Mouse (Mus musculus) neural tube, embryonic 14.5 days (tissue): ENCODE measurements around the gene Olfr665. TPM values are rescaled to one million over a fixed set of nuclear protein-coding genes. Genes with fewer than 3 reads are reported as not detected.
"Not testable (repeated sequence)": the region's sequence is repeated elsewhere in the genome, so short reads cannot be mapped to it uniquely, and the experiment has no call there.

ENCODE experiments used
- ATAC-seq: fragments of 200-750 bp; cut with Nextera tagmentation; 2 replicates; pipeline ENCODE4 v1.8.0; 2017; ENCODE audit warnings: low read depth, mild to moderate bottlenecking, moderate TSS enrichment, moderate library complexity
- H3K27ac ChIP-seq: fragments of 300-500 bp; sonication (generic); 2 replicates; pipeline ENCODE4 v1.5.1; 2014; ENCODE audit warnings: low read depth, mild to moderate bottlenecking, control low read depth, low read length, moderate library complexity, mixed read lengths
- H3K27me3 ChIP-seq: fragments of 300-500 bp; sonication (generic); 2 replicates; pipeline ENCODE4 v1.6.1; 2014; ENCODE audit warnings: low read length; ENCODE audit not compliant: control insufficient read depth, insufficient read depth
- H3K36me3 ChIP-seq: fragments of 300-500 bp; sonication (generic); 2 replicates; pipeline ENCODE4 v1.6.1; 2014; ENCODE audit warnings: low read length, mixed read lengths; ENCODE audit not compliant: control insufficient read depth, insufficient read depth
- H3K4me1 ChIP-seq: fragments of 300-500 bp; sonication (generic); 2 replicates; pipeline ENCODE4 v1.6.1; 2014; ENCODE audit warnings: low read length; ENCODE audit not compliant: control insufficient read depth, insufficient read depth
- H3K4me2 ChIP-seq: fragments of 300-500 bp; sonication (generic); 2 replicates; pipeline ENCODE4 v1.6.1; 2014; ENCODE audit warnings: mild to moderate bottlenecking, low read depth, low read length, control low read depth
- H3K4me3 ChIP-seq: fragments of 300-500 bp; sonication (generic); 2 replicates; pipeline ENCODE4 v1.5.1; 2014; ENCODE audit warnings: low read depth, low read length, control low read depth, mixed read lengths
- H3K9ac ChIP-seq: fragments of 300-500 bp; sonication (generic); replicated peaks from 2 replicates; pipeline ENCODE4 v1.6.1; 2014; ENCODE audit warnings: low read depth, mild to moderate bottlenecking, control low read depth, low read length, mixed read lengths
- H3K9me3 ChIP-seq: fragments of 300-500 bp; sonication (generic); 2 replicates; pipeline ENCODE4 v1.6.1; 2016; ENCODE audit warnings: low read length; ENCODE audit not compliant: control insufficient read depth
- WGBS: fragments of 180-500 bp; shearing (Covaris S2); extraction: QIAGEN DNeasy Blood & Tissue Kit; methylation state at CpG from one replicate; pipeline ENCODE4 v1.1.7; 2014; 5-methylcytosine and 5-hydroxymethylcytosine counted together
- polyA plus RNA-seq: library from polyadenylated mRNA; unstranded; fragments of >200 nt; fragmentation: Nextera tagmentation; extraction: Ambion mirVana; gene quantifications from 2 replicates; pipeline ENCODE4 v1.2.1, GENCODE M21; 2014

Gene Olfr665
- not detected in 2 replicates for polyA plus RNA-seq

- 49% methylated on average over 1 of the region's 1 CpGs for WGBS
- H3K27me3 ChIP-seq = no peaks in the 10 kb centered on the region
- H3K36me3 ChIP-seq = no peaks in the 10 kb centered on the region
- H3K27ac ChIP-seq = no peak within 1 kb of the TSS
- no peak within 1 kb of the TSS for H3K4me3 ChIP-seq
- no peaks in the 10 kb centered on the region for H3K9me3 ChIP-seq
- no peak within 1 kb of the TSS for H3K4me2 ChIP-seq
- H3K4me1 ChIP-seq = no peaks in the 10 kb centered on the region
- H3K9ac ChIP-seq = no peak within 1 kb of the TSS
- no peak for ATAC-seq
Measured at GRCm38 (mm10) chr7:104877731-104878130, at the start of gene Olfr665. Gene Olfr665 (plus strand): TSS chr7:104878031.

DNA sequence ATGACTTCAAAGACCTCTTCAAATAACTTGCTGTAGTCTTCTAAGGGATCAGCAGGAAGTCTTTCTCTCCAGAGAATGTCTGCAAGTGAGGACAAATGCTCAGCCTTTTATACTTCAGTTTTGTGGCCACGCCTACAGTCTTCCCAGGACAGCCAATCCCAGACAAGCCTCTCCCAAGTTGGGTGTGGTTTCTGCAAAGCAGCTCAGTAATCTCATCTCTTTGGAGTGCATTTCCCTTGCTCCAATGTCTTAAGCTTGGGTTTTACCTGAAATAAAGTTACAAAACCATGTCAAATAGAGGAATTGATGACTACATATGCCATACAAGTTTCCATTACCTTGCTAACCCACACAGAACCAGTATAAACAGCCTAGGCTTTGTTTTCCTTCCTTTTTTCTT, 35.3 kb upstream of the Olfr665 start, which contains the start of gene Usp17lb:
Gene Usp17lb, minus strand, starts transcription at position 101 of the 400 bp plus-strand sequence.
- no peak for ATAC-seq
- no peak within 1 kb of the TSS for H3K27ac ChIP-seq
- no peaks in the 10 kb centered on the region for H3K27me3 ChIP-seq
- H3K9ac ChIP-seq = no peak within 1 kb of the TSS
- no peak within 1 kb of the TSS for H3K4me3 ChIP-seq
- WGBS = 68% methylated on average over 1 of the region's 1 CpGs
- no peaks in the 10 kb centered on the region for H3K9me3 ChIP-seq
- H3K36me3 ChIP-seq = no peaks in the 10 kb centered on the region
- H3K4me2 ChIP-seq = no peak within 1 kb of the TSS
- H3K4me1 ChIP-seq = no peaks in the 10 kb centered on the region

- H3K9me3 ChIP-seq = no peaks in the 10 kb centered on the region
- no peak overlapping the region for H3K27ac ChIP-seq
- H3K4me1 ChIP-seq = no peaks in the 10 kb centered on the region
- no peaks in the 10 kb centered on the region for H3K36me3 ChIP-seq
- WGBS = 77% methylated on average over 1 of the region's 1 CpGs
- no peak overlapping the region for H3K4me3 ChIP-seq
- no peak overlapping the region for H3K4me2 ChIP-seq
- no peaks in the 10 kb centered on the region for H3K27me3 ChIP-seq
- no peak overlapping the region for H3K9ac ChIP-seq
- no peak for ATAC-seq
Measured at GRCm38 (mm10) chr7:104843731-104844287, 34.0 kb upstream of the Olfr665 start.

DNA sequence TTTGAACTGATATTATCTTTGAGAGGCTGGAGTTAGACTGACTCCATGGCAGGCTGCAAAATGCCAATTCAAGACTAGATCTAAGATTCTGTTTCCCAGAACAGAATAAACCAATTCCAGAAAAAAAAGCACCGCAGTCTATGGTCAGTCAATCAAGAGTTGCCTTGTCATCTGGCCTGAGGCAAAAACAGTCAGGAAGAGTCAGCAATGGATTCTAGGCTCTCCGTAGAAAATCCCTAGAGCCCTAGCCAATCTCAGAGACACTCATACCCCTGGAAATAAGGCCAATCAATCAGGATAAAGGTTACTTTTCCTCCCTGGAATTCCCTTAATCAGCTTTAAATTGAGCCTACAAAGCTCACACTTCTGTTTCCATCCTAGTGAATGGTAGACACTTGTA, 26.3 kb upstream of the Olfr665 start:
- not testable (repeated sequence) for H3K36me3 ChIP-seq, H3K4me1 ChIP-seq, H3K4me3 ChIP-seq, H3K27me3 ChIP-seq, H3K27ac ChIP-seq, ATAC-seq, H3K9ac ChIP-seq, H3K9me3 ChIP-seq, H3K4me2 ChIP-seq
- 85% methylated on average over 2 of the region's 2 CpGs for WGBS

DNA sequence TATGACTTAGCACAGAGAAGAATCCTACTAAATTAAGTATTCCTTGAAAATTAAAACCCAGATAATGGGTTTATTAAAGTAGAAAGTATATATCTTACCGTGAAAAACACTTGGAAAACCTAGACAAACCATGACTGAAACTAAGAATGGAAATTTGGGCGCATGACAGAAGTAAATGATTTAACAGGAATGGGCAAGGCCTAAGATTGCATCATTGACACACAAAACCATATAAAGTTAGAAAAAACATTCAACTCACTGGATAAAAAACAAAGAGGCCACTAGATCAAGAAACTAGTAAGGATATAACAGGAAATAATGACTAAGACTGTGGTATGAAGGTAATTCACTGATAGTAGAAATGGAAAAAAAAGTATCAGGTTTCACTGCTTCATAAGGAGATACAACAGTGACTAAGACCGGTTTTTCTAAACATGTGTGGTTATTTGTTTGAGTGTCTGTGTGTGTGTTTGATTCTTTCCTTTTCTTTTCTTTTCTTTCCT, 22.5 kb upstream of the Olfr665 start:
- WGBS = 79% methylated on average over 3 of the region's 3 CpGs

GRCm38 (mm10) chr7:104856709-104857108, 21.1 kb upstream of the Olfr665 start, which contains the start of gene Usp17la:
Gene Usp17la (plus strand): TSS chr7:104857009.
- WGBS = 93% methylated on average over 2 of the region's 2 CpGs
- H3K27ac ChIP-seq, H3K4me3 ChIP-seq, H3K27me3 ChIP-seq, H3K4me2 ChIP-seq, H3K9ac ChIP-seq, H3K9me3 ChIP-seq, H3K36me3 ChIP-seq, ATAC-seq, H3K4me1 ChIP-seq: not testable (repeated sequence)

More for the DNA sequence above, 22.5 kb upstream of the Olfr665 start:
- H3K27me3 ChIP-seq = no peaks in the 10 kb centered on the region
- no peak for ATAC-seq
- H3K4me2 ChIP-seq = no peak overlapping the region
- H3K9me3 ChIP-seq = no peaks in the 10 kb centered on the region
- no peak overlapping the region for H3K27ac ChIP-seq
- H3K4me1 ChIP-seq = no peaks in the 10 kb centered on the region
- H3K9ac ChIP-seq = no peak overlapping the region
- H3K36me3 ChIP-seq = no peaks in the 10 kb centered on the region
- no peak overlapping the region for H3K4me3 ChIP-seq

DNA sequence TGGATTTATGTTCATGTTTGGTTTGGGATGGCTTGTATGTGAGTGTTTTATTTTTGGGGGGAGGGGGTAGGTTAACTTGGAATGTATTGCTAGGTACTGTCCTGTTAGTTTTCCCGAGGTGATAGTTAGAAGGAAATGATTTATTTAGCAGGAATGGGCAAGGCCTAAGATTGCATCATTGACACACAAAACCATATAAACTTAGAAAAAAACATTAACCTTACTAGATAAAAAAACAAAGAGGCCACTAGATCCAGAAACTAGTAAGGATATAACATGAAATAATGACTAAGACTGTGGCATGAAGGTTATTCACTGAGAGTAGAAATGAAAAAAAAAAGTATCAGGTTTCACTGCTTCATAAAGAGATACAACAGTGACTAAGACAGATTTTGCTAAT, 20.1 kb upstream of the Olfr665 start:
- 87% methylated on average over 1 of the region's 1 CpGs for WGBS
- Histone ChIP-seq H3K9me3 (no peaks in the 10 kb centered on the region), H3K27me3 (no peaks in the 10 kb centered on the region), H3K27ac (no peak overlapping the region), H3K4me1 (no peaks in the 10 kb centered on the region), H3K36me3 (no peaks in the 10 kb centered on the region), H3K4me3 (no peak overlapping the region), H3K9ac (no peak overlapping the region), H3K4me2 (no peak overlapping the region)
- ATAC-seq = no peak

DNA sequence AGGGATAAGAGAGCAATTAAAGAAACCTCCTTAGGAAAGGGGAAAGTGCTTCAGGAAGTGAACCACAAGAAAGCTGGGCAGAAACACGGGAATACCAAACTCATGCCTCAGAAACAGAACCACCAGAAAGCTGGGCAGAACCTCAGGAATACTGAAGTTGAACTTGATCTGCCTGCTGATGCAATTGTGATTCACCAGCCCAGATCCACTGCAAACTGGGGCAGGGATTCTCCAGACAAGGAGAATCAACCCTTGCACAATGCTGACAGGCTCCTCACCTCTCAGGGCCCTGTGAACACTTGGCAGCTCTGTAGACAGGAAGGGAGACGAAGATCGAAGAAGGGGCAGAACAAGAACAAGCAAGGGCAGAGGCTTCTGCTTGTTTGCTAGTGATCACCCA, 16.4 kb upstream of the Olfr665 start:
- H3K4me2 ChIP-seq = no peak overlapping the region
- no peaks in the 10 kb centered on the region for H3K27me3 ChIP-seq
- H3K4me3 ChIP-seq = no peak overlapping the region
- no peak for ATAC-seq
- no peaks in the 10 kb centered on the region for H3K36me3 ChIP-seq
- no peaks in the 10 kb centered on the region for H3K9me3 ChIP-seq
- no peak overlapping the region for H3K9ac ChIP-seq
- WGBS = 83% methylated on average over 3 of the region's 3 CpGs
- no peaks in the 10 kb centered on the region for H3K4me1 ChIP-seq
- H3K27ac ChIP-seq = no peak overlapping the region

DNA sequence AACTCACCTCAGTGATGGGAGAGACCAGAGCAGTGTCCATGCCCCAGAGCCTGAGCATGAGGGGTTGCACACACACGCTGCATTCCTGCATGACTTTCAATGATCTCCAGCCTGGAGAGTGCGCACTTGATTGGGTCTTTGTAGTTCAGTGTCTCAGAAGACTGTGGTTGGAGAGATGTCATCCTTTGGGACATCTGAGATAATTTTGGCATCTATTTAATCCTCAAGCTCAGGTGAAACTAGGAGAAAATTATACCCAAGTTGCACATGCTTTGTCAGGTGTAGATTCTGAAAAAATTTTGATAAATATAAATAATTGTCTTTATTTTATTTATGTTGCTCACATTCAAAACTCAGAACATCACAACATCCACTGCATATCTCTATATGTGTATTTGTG, 18.0 kb downstream of the Olfr665 start, which contains the start of gene Olfr666:
Gene Olfr666, minus strand, starts transcription at position 101 of the 400 bp plus-strand sequence.
- 89% methylated on average over 2 of the region's 2 CpGs for WGBS
- no peaks in the 10 kb centered on the region for H3K9me3 ChIP-seq

More for the DNA sequence above, 18.0 kb downstream of the Olfr665 start, which contains the start of gene Olfr666:
- Histone ChIP-seq H3K27me3 (no peaks in the 10 kb centered on the region), H3K4me3 (no peak within 1 kb of the TSS), H3K4me1 (no peaks in the 10 kb centered on the region), H3K4me2 (no peak within 1 kb of the TSS), H3K9ac (no peak within 1 kb of the TSS), H3K36me3 (no peaks in the 10 kb centered on the region), H3K27ac (no peak within 1 kb of the TSS)
- no peak for ATAC-seq
